Mouse (Mus musculus) brown adipose tissue, adult 24 weeks (tissue): ENCODE measurements around the gene Adgrd1. TPM values are rescaled to one million over a fixed set of nuclear protein-coding genes. Genes with fewer than 3 reads are reported as not detected.
"Not testable (repeated sequence)": the region's sequence is repeated elsewhere in the genome, so short reads cannot be mapped to it uniquely, and the experiment has no call there.

ENCODE experiments used
- H3K27ac ChIP-seq: fragments of 200-500 bp; replicated peaks from 2 replicates; pipeline ENCODE4 v1.5.1; 2012; ENCODE audit warnings: low read depth, mild to moderate bottlenecking, low read length
- H3K4me1 ChIP-seq: fragments of 200-500 bp; 2 replicates; pipeline ENCODE4 v1.6.1; 2012; ENCODE audit warnings: low read length, mixed read lengths; ENCODE audit not compliant: control insufficient read depth, insufficient read depth, insufficient read length
- H3K4me3 ChIP-seq: fragments of 200-500 bp; 2 replicates; pipeline ENCODE4 v1.5.1; 2012; ENCODE audit warnings: low read depth, mild to moderate bottlenecking, low read length, moderate library complexity; ENCODE audit not compliant: insufficient read depth
- polyA plus RNA-seq: library from polyadenylated mRNA; stranded (reverse); fragments of >200 nt; gene quantifications from 2 replicates; pipeline ENCODE4 v1.2.4, GENCODE M21; 2012; ENCODE audit not compliant: missing spikeins, insufficient read depth, insufficient read length

The Adgrd1 gene
- polyA plus RNA-seq, 1 experiment, result 6.1 TPM

- H3K4me1 ChIP-seq, result no peaks in the 10 kb centered on the region
- H3K27ac ChIP-seq, result no peak overlapping the region
- no peak overlapping the region for H3K4me3 ChIP-seq
Measured at GRCm38 (mm10) chr5:129121654-129122285, 25.2 kb downstream of the Adgrd1 start.

DNA sequence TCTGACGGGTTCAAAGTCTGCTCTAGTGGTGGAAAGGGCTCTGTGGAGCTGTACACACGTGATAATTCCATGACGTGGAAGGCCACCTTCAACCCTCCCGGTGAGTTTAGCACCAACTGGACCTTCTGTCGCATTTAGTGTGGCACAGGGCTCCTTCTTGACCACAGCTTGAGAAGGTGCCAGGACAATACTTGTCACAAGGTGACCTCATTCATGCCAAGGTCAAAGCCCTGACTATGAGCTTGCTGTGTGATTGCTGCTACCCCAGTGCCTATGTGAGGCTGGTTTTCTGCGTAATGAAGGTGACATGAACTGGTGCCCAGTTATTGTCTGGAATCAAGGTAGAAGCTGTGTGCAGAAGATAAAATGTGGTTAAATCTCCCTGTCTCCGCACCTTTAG, 25.9 kb downstream of the Adgrd1 start:
- no peaks in the 10 kb centered on the region for H3K4me1 ChIP-seq
- H3K4me3 ChIP-seq, result no peak overlapping the region
- no peak overlapping the region for H3K27ac ChIP-seq

DNA sequence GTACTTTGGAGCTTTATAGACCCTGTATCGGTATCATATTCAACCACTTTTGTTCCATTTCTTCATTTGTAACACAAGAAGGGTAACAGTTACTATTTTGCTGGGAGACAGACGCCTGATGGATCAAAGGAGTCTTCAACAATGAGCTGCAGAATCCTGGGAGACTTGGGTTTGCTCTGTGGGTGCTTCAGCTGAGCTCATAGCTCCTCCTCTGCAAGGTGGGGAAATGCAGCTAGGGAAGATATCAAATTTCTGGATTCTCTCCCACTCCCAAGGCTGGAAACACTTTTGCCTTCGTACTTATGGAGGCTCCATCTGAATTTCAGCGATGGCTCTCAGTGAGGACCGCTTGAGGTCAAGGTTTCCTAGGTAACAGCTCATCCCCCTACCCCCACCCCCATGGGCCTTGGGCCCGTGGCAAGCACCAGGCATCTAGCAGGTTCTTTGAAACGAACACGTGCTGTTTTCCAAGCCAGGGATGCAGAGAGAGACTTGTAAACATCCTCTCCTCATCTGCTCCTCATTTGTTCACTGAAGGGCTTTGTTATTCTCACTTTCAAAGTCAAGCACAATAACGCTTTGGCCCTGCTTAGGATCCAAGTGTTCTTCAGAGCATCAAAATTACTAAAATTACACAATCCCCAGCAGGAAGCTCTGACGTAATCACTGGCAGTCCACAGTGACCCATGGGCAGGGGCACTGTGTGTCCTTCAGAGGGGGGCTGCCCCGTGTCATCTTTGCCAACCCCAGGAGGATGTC, 27.7 kb downstream of the Adgrd1 start:
- Histone ChIP-seq H3K4me1 (no peaks in the 10 kb centered on the region), H3K27ac (no peak overlapping the region), H3K4me3 (no peak overlapping the region)

- not testable (repeated sequence) for H3K4me1 ChIP-seq, H3K4me3 ChIP-seq
Measured at GRCm38 (mm10) chr5:129128310-129128709, 31.8 kb downstream of the Adgrd1 start.

DNA sequence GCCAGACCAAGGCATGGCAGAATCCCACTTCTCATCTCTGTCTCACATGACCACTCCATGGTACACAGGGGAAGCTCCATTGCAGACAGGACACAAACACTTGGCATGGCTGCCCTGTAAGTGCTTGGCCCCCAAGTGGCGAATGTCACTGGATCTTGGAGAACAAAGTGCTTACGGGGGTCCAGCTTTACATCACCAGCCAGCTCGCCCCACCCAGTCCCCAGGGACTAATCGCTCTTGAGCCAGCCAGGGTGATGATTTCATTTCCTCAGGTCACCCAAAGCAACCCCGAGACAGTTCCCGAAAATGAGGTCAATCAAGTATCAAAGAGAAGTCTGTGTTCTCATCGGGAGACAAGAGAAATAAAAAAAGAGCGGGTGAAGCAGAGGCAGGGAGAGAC, 33.8 kb downstream of the Adgrd1 start:
- H3K27ac ChIP-seq, result no peak overlapping the region
- no peak overlapping the region for H3K4me3 ChIP-seq
- no peaks in the 10 kb centered on the region for H3K4me1 ChIP-seq

More at GRCm38 (mm10) chr5:129128310-129128709, 31.8 kb downstream of the Adgrd1 start:
- not testable (repeated sequence) for H3K27ac ChIP-seq

- Histone ChIP-seq H3K4me3 (no peak overlapping the region), H3K4me1 (no peaks in the 10 kb centered on the region), H3K27ac (no peak overlapping the region)
Measured at GRCm38 (mm10) chr5:129137405-129137804, 40.9 kb downstream of the Adgrd1 start.

DNA sequence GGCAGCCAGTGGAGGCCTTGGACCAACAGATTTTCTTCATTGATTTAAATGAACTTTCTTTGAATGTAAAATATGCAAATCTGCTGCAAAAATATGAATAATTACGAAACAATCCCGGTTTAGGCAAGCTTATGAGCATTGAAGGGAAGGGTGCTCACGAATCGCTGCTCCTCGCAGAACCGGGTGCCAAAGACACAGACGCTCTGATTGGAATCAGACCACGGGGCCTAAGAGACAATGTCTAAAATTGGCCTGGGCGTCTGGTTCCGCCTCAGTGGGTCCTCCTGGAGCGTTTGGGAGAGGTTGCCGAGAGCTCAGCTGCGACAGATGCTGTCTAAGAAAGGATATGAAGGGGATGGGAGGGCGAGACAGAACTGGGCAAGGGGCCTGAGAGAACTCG, 42.0 kb downstream of the Adgrd1 start:
- Histone ChIP-seq H3K27ac (no peak overlapping the region), H3K4me1 (no peaks in the 10 kb centered on the region), H3K4me3 (no peak overlapping the region)

DNA sequence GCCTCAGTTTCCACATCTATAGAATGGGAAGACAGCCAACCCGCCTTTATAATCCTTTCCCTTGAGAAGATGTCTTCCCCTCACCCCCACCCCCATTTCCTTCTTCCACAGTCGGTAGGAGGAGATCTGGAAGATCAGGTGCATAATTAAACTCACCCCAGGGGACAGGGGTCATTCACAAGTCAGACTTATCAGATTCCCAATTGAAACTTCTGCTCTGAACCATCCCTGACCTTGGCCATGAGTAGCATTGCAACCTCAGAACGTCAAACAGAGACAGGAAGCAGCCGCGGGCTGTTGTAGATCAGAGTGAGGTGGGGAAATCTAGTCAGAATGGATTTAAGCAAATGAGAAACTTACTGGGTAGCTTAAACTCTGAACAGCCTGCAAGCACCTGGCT, 46.3 kb downstream of the Adgrd1 start:
- no peaks in the 10 kb centered on the region for H3K4me1 ChIP-seq
- no peak overlapping the region for H3K4me3 ChIP-seq
- no peak overlapping the region for H3K27ac ChIP-seq

GRCm38 (mm10) chr5:129145307-129145935, 48.9 kb downstream of the Adgrd1 start:
- no peak overlapping the region for H3K27ac ChIP-seq
- no peaks in the 10 kb centered on the region for H3K4me1 ChIP-seq
- H3K4me3 ChIP-seq, result no peak overlapping the region

- Histone ChIP-seq H3K4me3 (no peak overlapping the region), H3K4me1 (no peaks in the 10 kb centered on the region), H3K27ac (no peak overlapping the region)
Measured at GRCm38 (mm10) chr5:129146892-129147509, 50.5 kb downstream of the Adgrd1 start.

GRCm38 (mm10) chr5:129148485-129148884, 51.9 kb downstream of the Adgrd1 start:
- no peak overlapping the region for H3K27ac ChIP-seq

GRCm38 (mm10) chr5:129155023-129155901, 58.7 kb downstream of the Adgrd1 start:
- H3K4me1 ChIP-seq, result no peaks in the 10 kb centered on the region
- no peak overlapping the region for H3K27ac ChIP-seq
- H3K4me3 ChIP-seq, result no peak overlapping the region

More at GRCm38 (mm10) chr5:129148485-129148884, 51.9 kb downstream of the Adgrd1 start:
- no peak overlapping the region for H3K4me3 ChIP-seq
- H3K4me1 ChIP-seq, result no peaks in the 10 kb centered on the region

DNA sequence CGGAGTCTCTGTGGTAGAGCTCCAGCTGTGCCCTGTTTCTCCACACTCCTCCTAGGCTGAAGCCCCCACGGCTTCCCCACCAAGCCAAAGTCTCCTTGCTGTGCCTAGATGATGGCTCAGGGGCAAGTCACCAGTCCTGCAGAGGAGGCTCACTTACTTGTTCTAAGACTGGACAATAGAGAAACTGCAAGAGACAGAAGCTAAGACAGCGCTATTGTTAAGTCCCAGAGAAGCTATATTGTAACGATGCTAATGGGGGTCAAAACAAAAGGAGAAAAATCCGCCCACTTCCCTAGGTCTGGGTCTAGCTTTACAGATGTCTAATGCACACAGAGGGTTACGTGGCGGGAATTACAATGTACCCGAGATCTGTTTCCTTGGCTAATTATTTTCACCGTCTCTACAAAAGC, 59.4 kb downstream of the Adgrd1 start:
- Histone ChIP-seq H3K4me1 (no peaks in the 10 kb centered on the region), H3K27ac (no peak overlapping the region), H3K4me3 (no peak overlapping the region)

- no peak overlapping the region for H3K4me3 ChIP-seq
- no peak overlapping the region for H3K27ac ChIP-seq
- H3K4me1 ChIP-seq, result no peaks in the 10 kb centered on the region
Measured at GRCm38 (mm10) chr5:129161372-129162051, 65.0 kb downstream of the Adgrd1 start.
